Mouse (Mus musculus): ENCODE data around the gene Ptprj.

Gene Ptprj

DNA sequence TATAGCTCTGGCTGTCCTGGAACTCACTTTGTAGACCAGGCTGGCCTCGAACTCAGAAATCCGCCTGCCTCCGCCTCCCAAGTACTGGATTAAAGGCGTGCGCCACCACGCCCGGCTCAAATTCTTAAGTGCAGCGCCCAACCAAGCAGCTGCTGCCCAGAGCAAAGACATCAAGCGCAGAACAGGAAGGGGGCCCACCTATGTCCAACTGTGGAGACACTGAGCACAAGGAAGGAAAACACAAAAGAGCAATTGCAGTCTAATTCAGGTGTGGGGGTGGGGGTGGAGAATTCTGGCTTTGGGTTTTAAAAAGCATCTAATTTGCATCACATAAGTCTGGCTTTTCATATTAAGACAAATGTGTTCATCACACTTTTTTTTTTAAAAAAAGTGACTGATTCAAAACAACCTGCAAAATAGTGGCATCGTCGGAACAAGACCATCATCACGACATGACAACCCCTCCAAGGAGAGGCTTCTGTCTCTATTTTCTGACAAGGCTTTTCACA lies 20.7 kb downstream of the Ptprj start:
- DNase-seq (ENCODE audit: low read depth, low spot score) = no peak

DNA sequence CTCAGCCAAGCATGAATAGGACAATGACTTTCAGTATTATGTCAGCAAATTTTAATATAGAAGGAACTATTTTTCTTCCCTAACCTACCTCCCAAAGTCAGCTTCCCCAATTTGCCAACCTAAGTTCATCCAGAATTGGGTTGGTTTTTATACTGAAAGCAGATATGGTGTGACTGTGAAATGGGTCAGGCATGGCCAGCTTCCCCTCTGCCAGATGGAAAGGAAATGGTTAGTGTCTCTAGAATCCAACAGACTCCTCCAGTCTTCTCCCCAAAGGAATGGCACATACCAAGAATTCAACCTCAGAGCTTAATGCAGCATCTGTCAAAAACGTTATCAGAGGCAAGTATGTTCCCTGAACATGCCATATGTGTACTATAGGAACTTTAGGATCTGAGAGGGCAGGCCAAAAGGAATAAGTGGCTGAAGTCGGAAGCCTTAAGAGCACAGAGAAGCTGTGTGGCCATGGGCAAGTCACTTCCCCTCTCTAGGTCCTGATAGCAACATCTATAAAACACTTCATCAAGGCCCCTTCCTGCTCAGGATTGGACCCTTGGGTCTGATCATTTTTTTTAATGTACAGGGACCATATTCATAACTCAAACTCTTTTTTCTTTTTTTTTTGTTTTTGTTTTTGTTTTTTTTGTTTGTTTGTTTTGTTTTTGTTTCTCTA lies 21.3 kb downstream of the Ptprj start:
- DNase-seq (ENCODE audit: low read depth, low spot score) = no peak

DNA sequence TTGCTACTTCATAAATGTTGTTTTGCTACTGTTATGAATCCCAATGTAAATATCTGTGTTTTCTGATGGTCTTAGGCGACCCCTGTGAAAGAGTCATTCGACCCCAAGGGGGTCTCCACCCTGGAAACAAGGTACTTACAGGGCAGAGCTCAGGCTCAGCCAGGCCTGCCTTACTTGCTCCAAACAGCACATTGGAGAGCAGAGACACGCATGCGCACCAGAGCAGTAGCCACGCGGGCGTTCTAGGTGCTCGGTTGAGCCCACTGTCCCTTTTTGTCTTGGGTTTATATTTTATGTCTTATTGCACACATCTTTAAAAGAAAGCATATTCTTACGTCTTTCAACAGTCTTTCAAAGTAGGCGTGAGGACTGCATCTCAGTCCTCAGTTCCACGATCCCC lies 22.1 kb downstream of the Ptprj start:
- DNase-seq (ENCODE audit: low read depth, low spot score) = no peak

DNA sequence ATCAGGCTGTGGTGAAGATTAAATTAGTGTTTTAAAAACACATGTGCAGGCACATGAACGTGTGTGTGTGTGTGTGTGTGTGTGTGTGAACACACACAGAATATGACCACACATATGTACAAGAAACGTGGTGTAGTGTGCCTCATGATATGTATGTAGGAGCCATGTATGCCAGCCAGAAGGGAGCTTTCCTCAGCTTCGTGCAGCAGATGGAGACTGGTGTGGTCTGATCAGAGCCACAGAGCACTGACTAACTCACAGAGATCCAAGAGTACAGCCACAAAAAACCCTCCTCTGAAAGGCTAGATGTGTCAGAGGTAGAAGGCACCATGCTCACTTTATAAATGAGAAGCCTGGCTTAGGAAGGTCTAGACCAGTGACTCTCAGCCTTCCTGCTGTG lies 22.5 kb downstream of the Ptprj start:
- no peak for DNase-seq (ENCODE audit: low read depth, low spot score)

GRCm38 (mm10) chr2:90555744-90556143 lies 24.7 kb downstream of the Ptprj start:
- DNase-seq (ENCODE audit: low read depth, low spot score) = no peak

DNA sequence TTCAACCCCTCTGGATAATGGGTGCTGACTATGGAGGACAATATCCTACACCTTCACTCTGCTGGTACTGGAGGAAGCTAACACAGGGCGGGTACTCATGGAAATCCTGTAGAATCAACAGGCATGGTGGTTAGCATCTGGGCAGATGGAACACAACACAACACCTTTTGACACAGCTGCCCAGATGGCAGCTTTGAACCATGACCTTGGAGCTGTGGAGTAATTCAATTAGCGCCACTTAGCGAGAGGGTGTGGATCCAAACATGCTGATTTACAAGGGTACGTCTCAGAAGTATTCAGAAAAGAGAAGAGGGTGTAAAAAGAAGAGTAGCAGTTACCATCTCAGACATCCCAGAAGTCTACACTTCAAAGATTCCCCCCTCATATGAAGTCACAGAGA lies 25.6 kb downstream of the Ptprj start:
- DNase-seq (ENCODE audit: low read depth, low spot score) = no peak

GRCm38 (mm10) chr2:90553861-90554260 lies 26.6 kb downstream of the Ptprj start:
- no peak for DNase-seq (ENCODE audit: low read depth, low spot score)

DNA sequence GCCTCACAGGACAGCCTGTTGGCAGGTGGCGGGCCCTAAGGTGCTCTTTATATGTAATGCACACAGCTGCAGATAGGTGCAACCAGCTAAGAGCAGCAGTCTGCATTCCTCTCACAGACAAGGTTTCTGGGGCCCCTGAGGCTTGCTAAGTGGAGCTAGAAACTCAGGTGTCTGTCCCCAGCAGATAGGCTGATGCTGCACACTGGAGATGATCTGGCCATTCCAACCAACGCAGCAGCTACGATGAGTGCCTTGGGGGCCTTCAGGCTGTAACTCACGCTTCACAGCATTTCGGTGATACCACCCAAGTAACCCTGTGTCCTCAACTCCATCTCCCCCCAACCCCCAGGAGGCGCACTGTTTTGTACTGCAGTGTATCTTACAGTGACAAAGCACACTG lies 29.8 kb downstream of the Ptprj start:
- no peak for DNase-seq (ENCODE audit: low read depth, low spot score)

GRCm38 (mm10) chr2:90548541-90548940 lies 31.9 kb downstream of the Ptprj start:
- no peak for DNase-seq (ENCODE audit: low read depth, low spot score)

GRCm38 (mm10) chr2:90547144-90547609 lies 33.3 kb downstream of the Ptprj start:
- no peak for DNase-seq (ENCODE audit: low read depth, low spot score)

- DNase-seq (ENCODE audit: low read depth, low spot score) = no peak
Measured at GRCm38 (mm10) chr2:90545261-90545660, 35.2 kb downstream of the Ptprj start.

DNA sequence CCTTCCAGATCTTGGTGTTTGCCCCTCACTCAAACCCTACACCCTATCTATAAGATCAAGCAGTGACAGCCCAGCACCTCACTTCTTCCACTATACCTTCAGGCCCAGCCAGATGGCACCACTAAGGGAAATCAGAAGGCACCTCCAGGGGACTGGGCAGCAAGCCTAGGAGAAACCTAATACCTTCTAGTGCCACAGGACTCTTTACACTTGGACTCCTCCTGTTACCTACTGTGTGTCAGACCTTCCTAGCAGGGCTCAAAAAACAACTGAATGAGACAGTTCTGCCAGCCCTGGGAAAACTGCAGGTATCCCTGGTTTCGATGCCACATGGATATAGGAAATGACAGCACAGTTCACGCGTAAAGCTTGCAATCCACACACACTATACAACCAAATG lies 36.5 kb downstream of the Ptprj start:
- DNase-seq (ENCODE audit: low read depth, low spot score) = no peak

GRCm38 (mm10) chr2:90543106-90543702 lies 37.2 kb downstream of the Ptprj start:
- DNase-seq (ENCODE audit: low read depth, low spot score) = no peak

DNA sequence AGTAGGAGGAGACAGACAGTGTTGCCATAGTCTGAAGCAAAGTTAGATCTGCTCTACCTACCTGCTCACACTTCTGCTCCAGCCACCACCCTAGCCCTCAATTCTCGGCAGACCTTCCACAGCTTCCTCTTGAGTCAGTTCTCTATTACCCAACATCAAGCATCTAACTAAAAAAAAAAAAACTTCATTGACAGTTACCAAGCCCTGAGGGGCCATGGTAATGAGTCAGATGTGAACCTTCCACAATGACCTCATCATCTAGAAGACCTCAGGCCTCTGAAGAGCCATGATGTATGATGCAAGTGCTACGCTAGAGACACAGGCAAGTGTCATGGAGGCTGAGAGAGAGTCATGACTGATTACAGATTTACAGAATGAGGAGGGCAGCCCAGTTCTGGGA lies 37.8 kb downstream of the Ptprj start:
- no peak for DNase-seq (ENCODE audit: low read depth, low spot score)

GRCm38 (mm10) chr2:90539206-90539605 lies 41.2 kb downstream of the Ptprj start:
- DNase-seq (ENCODE audit: low read depth, low spot score) = no peak

DNA sequence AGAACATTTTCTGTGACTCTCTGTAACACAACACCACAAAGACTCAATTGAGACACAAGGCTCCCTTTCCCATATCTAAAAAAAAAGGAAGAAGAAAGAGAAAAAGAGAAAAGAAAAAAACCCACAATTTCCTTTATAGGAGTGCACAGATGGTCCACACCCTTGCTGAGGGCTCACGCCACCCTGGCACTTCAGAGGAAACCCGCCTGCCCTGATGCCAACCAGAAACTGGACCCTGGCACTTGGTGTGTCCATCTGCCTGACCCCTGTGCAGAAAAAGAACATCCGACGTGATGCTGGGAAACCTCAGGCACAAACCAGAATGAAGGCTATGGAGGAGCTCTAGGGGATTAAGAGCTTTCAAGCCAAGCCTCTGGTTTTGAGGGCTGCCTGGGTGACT lies 43.2 kb downstream of the Ptprj start:
- no peak for DNase-seq (ENCODE audit: low read depth, low spot score)

GRCm38 (mm10) chr2:90536555-90536954 lies 43.9 kb downstream of the Ptprj start:
- no peak for DNase-seq (ENCODE audit: low read depth, low spot score)

DNA sequence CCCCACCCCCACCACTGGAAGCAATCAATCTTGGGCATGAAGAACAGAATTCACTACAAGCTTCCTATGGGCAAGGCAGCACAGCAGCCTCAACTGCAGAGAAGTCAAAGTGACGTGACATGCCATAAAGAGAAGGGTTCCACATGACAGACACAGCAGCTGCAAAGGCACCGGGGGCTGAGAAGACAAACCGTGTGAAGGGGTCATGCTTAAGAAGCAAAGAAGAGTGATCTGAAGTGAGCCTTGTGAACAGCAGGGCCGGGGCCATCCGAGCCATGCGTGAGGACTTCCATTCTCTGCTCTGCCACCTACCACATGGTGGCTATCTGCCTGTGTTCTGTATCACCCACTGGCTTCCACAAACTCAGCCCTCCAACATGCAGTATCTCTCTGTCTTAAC lies 45.7 kb downstream of the Ptprj start:
- DNase-seq (ENCODE audit: low read depth, low spot score) = no peak

GRCm38 (mm10) chr2:90533944-90534343 lies 46.5 kb downstream of the Ptprj start:
- no peak for DNase-seq (ENCODE audit: low read depth, low spot score)

DNA sequence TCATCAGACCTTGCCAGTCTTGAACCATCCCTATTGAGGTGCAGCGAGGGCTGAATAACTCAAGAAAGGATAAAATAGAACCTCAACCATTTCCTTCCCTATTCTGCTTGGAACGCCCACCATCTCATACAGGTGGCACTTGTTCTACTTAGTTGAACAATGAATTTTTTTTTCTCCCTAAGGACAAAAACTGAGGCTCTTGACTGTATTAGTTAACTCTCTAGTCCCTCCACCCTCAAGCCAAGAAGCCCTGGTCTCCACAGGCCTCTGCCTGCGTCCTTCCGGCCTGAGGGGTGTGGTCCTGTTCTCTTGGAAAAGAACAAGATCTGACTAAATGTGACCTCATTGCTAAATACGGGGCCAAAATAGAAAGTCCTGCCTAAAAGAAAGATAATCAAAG lies 48.4 kb downstream of the Ptprj start:
- DNase-seq (ENCODE audit: low read depth, low spot score) = peak; percentile 52

DNA sequence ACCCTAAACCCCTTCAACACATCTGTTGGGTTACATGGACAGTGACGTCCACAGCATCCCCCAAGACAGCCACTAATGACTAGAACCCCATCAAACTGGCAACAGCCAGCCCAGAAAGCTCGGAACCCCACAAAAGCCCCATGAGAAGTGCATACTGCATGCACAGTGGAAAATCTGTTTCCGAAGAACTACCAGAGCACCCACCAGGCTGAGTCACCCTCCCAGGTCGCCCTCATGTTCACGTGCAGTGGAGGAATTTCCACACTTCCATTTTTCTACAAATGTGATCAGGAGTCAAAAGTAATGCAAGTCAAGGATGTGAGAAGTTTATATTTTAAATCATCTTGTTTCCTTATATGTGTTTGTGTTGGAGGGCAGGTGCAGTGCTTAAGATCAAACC lies 52.3 kb downstream of the Ptprj start:
- DNase-seq (ENCODE audit: low read depth, low spot score) = no peak

DNA sequence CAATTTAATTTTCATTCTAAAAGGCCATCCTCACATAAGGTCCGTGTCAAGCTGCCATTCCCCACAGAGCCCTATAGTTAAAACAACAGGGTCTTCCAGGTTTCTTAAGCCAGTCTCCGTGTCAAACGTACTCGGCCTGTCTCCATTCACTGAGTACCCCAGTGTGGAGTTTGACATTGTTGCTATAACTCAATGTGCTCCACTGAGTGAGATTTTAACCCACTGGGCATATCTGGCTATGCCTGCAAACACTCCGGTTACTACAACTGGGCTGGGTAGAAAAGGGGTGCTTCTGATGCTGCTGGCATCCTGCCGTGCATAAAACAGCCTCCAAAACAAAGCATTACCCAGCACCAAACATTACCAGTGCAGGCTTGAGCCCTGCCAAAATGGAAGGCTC lies 53.5 kb downstream of the Ptprj start:
- DNase-seq (ENCODE audit: low read depth, low spot score) = no peak

- no peak for DNase-seq (ENCODE audit: low read depth, low spot score)
Measured at GRCm38 (mm10) chr2:90526564-90526963, 53.9 kb downstream of the Ptprj start.

Measured in skeletal muscle tissue, adult 2 months (tissue).